Mouse (Mus musculus) ES-Bruce4 (cell line): ENCODE results near the gene Inpp5a.

Source experiments
- CTCF ChIP-seq: IDR thresholded peaks from one replicate; pipeline ENCODE4 v1.8.1; 2011; ENCODE audit warnings: low read depth, low read length
- POLR2A ChIP-seq: IDR thresholded peaks from one replicate; pipeline ENCODE4 v1.8.1; 2011; ENCODE audit warnings: low read length; ENCODE audit not compliant: insufficient read depth

DNA sequence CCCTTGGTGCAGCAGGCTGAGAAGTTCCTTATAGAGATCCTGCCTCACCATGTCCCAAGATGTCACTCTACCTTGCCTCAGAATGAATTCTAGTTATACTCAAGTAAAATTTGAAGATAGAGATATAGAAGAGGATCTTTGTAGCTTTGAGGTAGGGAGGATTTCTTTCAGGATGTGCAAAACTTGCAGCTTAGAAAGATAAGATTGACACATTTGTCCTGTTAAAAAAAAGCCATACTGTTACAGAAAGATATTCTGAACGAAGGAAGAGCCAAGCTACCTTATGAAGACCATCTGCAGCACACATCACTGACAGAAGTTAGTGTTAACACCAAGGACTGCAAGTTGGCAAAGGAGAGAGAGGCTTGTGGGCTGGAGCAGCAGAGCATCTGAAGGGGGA lies 90.2 kb downstream of the Inpp5a start:
- no peak for TF ChIP-seq CTCF
- no peak for TF ChIP-seq POLR2A
